Mouse (Mus musculus): ENCODE measurements around the gene Was. TPM values are rescaled to one million over a fixed set of nuclear protein-coding genes. Genes with fewer than 3 reads are reported as not detected.

Gene Was
- total and polyA plus RNA-seq, 3 experiments = 146 to 167 TPM; not detected in 1

GRCm38 (mm10) chrX:8101017-8101416 lies 10.7 kb upstream of the Was start (continued):
- no peak for TF ChIP-seq EP300 (IDR thresholded peaks at IDR 0.05; ENCODE audit: low read depth in 1 of 2, low read length in 2 of 2)
- TF ChIP-seq MYB (IDR thresholded peaks at IDR 0.05; ENCODE audit: low read depth, low read length) = no peak
- TF ChIP-seq MEF2A (IDR thresholded peaks at IDR 0.05; ENCODE audit: extremely low read depth, insufficient replicate concordance, low read depth, low read length, poor library complexity, severe bottlenecking) = no peak
- TF ChIP-seq MYC (IDR thresholded peaks at IDR 0.05; ENCODE audit: low read depth, low read length) = no peak
- TF ChIP-seq MAFK (IDR thresholded peaks at IDR 0.05; ENCODE audit: borderline replicate concordance, low read depth, low read length) = no peak
- TF ChIP-seq ZC3H11A (IDR thresholded peaks at IDR 0.05; ENCODE audit: low read depth, low read length) = peak; percentile 25

- H3K79me2 ChIP-seq (ENCODE audit: control insufficient read depth, insufficient read depth, low read length, poor library complexity) = peaks cover 2% of the 10 kb centered on the region; the same call in 1 of the 2 replicates
- TF ChIP-seq ETS1 (IDR thresholded peaks at IDR 0.05; ENCODE audit: low read depth, low read length) (peak; percentile 48; the same call in 1 of the 2 replicates), MAX (IDR thresholded peaks at IDR 0.05; ENCODE audit: low read length) (no peak), ZNF384 (IDR thresholded peaks at IDR 0.05; ENCODE audit: low read depth, low read length) (peak; percentile 87), POLR2A (IDR thresholded peaks at IDR 0.05; ENCODE audit: control insufficient read depth in 1 of 2, insufficient read depth in 1 of 2, low read depth in 1 of 2, low read length in 2 of 2, poor library complexity in 1 of 2) (no peak), ZKSCAN1 (IDR thresholded peaks at IDR 0.05; ENCODE audit: low read depth, low read length) (no peak), RCOR1 (IDR thresholded peaks at IDR 0.05; ENCODE audit: low read depth, low read length) (peak; percentile 97), TAL1 (IDR thresholded peaks at IDR 0.05; ENCODE audit: low read length) (peak; percentile 22), EP300 (IDR thresholded peaks at IDR 0.05; ENCODE audit: low read depth in 1 of 2, low read length in 2 of 2) (peak; percentile 37 to 43; a peak in 2 of 4 replicates), MYC (IDR thresholded peaks at IDR 0.05; ENCODE audit: low read depth, low read length) (0 out of 2 replicates have a peak, but pooled peaks have one; percentile 41), E2F4 (IDR thresholded peaks at IDR 0.05; ENCODE audit: borderline replicate concordance, low read depth, low read length) (no peak)
- H3K9ac ChIP-seq (ENCODE audit: control insufficient read depth, low read depth, low read length, poor library complexity, severe bottlenecking) = no peak overlapping the region
- no peak overlapping the region for H3K4me3 ChIP-seq (ENCODE audit: control insufficient read depth in 1 of 2, insufficient read depth in 1 of 2, low read depth in 2 of 2, low read length in 2 of 2)
- peak; percentile 77 for DNase-seq (ENCODE audit: low read depth, low spot score)
- no peaks in the 10 kb centered on the region for H3K27me3 ChIP-seq (ENCODE audit: control insufficient read depth in 1 of 2, insufficient read depth in 2 of 2, low read length in 2 of 2)
- no peaks in the 10 kb centered on the region for H3K9me3 ChIP-seq (replicated peaks; ENCODE audit: insufficient read depth, low read length)
- H3K36me3 ChIP-seq (ENCODE audit: control insufficient read depth in 1 of 2, insufficient read depth in 2 of 2, low read length in 2 of 2) = peaks cover 0 to 29% of the 10 kb centered on the region in 2 experiments; a peak in 2 of 4 replicates
- H3K27ac ChIP-seq (ENCODE audit: control insufficient read depth, low read depth, low read length) = peak overlapping the region; percentile 28
- H3K4me1 ChIP-seq (ENCODE audit: control insufficient read depth in 1 of 2, insufficient read depth in 2 of 2, low read length in 2 of 2) = peaks cover 4 to 30% of the 10 kb centered on the region in 2 experiments; a peak in 3 of 4 replicates
Measured at GRCm38 (mm10) chrX:8099435-8099834, 9.1 kb upstream of the Was start.

- DNase-seq (ENCODE audit: low read depth, low spot score) = peak; percentile 100
- no peaks in the 10 kb centered on the region for H3K9me3 ChIP-seq (replicated peaks; ENCODE audit: insufficient read depth, low read length)
- TF ChIP-seq MXI1 (IDR thresholded peaks at IDR 0.05; ENCODE audit: low read depth, low read length) (peak; percentile 41), MAX (IDR thresholded peaks at IDR 0.05; ENCODE audit: low read length) (peak; percentile 27), GABPA (IDR thresholded peaks at IDR 0.05; ENCODE audit: low read depth, low read length) (no peak), CHD2 (IDR thresholded peaks at IDR 0.05; ENCODE audit: low read length) (no peak), NRF1 (IDR thresholded peaks at IDR 0.05; ENCODE audit: insufficient read depth, low read depth, low read length, poor library complexity, severe bottlenecking) (peak; percentile 95), NELFE (IDR thresholded peaks at IDR 0.05; ENCODE audit: low read depth, low read length) (peak; percentile 90), TAL1 (IDR thresholded peaks at IDR 0.05; ENCODE audit: low read length) (no peak), JUND (IDR thresholded peaks at IDR 0.05; ENCODE audit: low read depth, low read length) (no peak), POLR2AphosphoS5 (IDR thresholded peaks at IDR 0.05; ENCODE audit: borderline replicate concordance, low read depth, low read length) (no peak), MYB (IDR thresholded peaks at IDR 0.05; ENCODE audit: low read depth, low read length) (no peak), ZMIZ1 (IDR thresholded peaks at IDR 0.05; ENCODE audit: low read depth, low read length) (peak; percentile 69), MAZ (IDR thresholded peaks at IDR 0.05; ENCODE audit: low read depth, low read length) (no peak), MYC (IDR thresholded peaks at IDR 0.05; ENCODE audit: low read depth, low read length) (peak; percentile 41; the same call in 1 of the 2 replicates), USF2 (IDR thresholded peaks at IDR 0.05; ENCODE audit: borderline replicate concordance in 1 of 2, insufficient read depth in 1 of 2, low read depth in 1 of 2, low read length in 2 of 2) (no peak), POLR2A (IDR thresholded peaks at IDR 0.05; ENCODE audit: control insufficient read depth in 1 of 2, insufficient read depth in 1 of 2, low read depth in 1 of 2, low read length in 2 of 2, poor library complexity in 1 of 2) (peak in 1 of 2 experiments; percentile 88; a peak in 3 of 4 replicates), TCF12 (IDR thresholded peaks at IDR 0.05; ENCODE audit: low read depth, low read length) (peak; percentile 56), POLR2AphosphoS2 (IDR thresholded peaks at IDR 0.05; ENCODE audit: low read length) (peak; percentile 85; the same call in 1 of the 2 replicates), RCOR1 (IDR thresholded peaks at IDR 0.05; ENCODE audit: low read depth, low read length) (no peak), ZKSCAN1 (IDR thresholded peaks at IDR 0.05; ENCODE audit: low read depth, low read length) (no peak)
Measured at GRCm38 (mm10) chrX:8096787-8097242, 6.5 kb upstream of the Was start.

More at GRCm38 (mm10) chrX:8096787-8097242, 6.5 kb upstream of the Was start:
- Histone ChIP-seq H3K9ac (ENCODE audit: control insufficient read depth, low read depth, low read length, poor library complexity, severe bottlenecking) (peak overlapping the region; percentile 79), H3K36me3 (ENCODE audit: control insufficient read depth in 1 of 2, insufficient read depth in 2 of 2, low read length in 2 of 2) (peaks cover 0 to 22% of the 10 kb centered on the region in 2 experiments; a peak in 2 of 4 replicates), H3K4me3 (ENCODE audit: control insufficient read depth in 1 of 2, insufficient read depth in 1 of 2, low read depth in 2 of 2, low read length in 2 of 2) (peak overlapping the region; percentile 55 to 87), H3K79me2 (ENCODE audit: control insufficient read depth, insufficient read depth, low read length, poor library complexity) (peaks cover 2% of the 10 kb centered on the region; the same call in 1 of the 2 replicates), H3K4me1 (ENCODE audit: control insufficient read depth in 1 of 2, insufficient read depth in 2 of 2, low read length in 2 of 2) (peaks cover 3 to 25% of the 10 kb centered on the region in 2 experiments; a peak in 3 of 4 replicates), H3K27ac (ENCODE audit: control insufficient read depth, low read depth, low read length) (peak overlapping the region; percentile 82), H3K27me3 (ENCODE audit: control insufficient read depth in 1 of 2, insufficient read depth in 2 of 2, low read length in 2 of 2) (no peaks in the 10 kb centered on the region)
